Mouse (Mus musculus): ENCODE data around the gene Fam71e1. TPM values are rescaled to one million over a fixed set of nuclear protein-coding genes. Genes with fewer than 3 reads are reported as not detected.

Fam71e1 gene
- polyA plus RNA-seq, 1 experiment from 2014 or later: 22.4 TPM

DNA sequence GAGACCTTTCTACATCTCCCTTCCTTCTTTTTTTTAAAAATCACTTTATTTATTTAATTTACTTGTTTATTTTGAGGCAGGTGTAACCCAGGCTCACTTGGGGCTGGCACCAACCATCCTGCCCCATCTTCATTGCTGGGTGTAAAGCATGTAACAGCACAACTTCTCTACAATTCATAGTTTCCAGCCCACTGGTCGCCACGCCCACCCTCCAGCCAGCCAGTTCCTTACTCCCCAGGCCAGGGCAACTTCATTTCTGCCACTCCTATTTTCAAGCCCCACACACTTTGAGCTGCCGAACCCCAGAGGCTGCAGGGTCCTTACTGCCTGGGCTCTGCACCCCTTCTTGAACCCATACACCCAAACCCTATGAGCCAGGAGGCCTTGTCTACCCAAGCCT is 24.6 kb downstream of the Fam71e1 start:
- H3K36me3 ChIP-seq: no peaks in the 10 kb centered on the region
- no peak overlapping the region for H3K4me2 ChIP-seq
- H3K4me1 ChIP-seq: peaks cover 18% of the 10 kb centered on the region
- no peak overlapping the region for H3K4me3 ChIP-seq
- no peak for ATAC-seq (ENCODE audit: insufficient number of reproducible peaks, insufficient read depth, low FRiP score, low TSS enrichment, low read depth)
- peaks cover 59% of the 10 kb centered on the region for H3K27me3 ChIP-seq
- no peak overlapping the region for H3K9ac ChIP-seq
- 72% methylated on average over 3 of the region's 3 CpGs for WGBS
- H3K27ac ChIP-seq: no peak overlapping the region
- H3K9me3 ChIP-seq: no peaks in the 10 kb centered on the region

DNA sequence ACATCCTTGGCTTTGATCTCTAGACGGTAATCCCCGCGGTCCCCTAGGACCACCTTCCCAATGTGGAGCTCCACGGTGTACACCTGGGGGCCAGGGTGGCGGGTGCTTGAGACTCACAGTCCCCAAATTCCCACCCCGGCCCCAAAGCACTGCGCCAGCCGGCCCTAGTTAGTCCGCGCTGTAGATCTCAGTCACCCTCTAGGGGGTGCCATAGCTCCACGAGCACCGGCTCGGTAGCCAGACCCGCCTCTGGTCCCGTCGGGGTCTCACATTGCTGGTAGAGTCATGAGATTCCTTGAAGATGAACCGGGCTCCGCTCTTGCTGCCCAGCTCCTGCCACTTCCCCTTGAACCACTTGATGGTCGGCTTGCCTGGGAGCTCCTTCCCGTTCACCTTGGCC is 25.3 kb downstream of the Fam71e1 start:
- H3K4me1 ChIP-seq: peaks cover 18% of the 10 kb centered on the region
- WGBS: 3% methylated on average over 20 of the region's 20 CpGs
- no peak overlapping the region for H3K27ac ChIP-seq
- H3K36me3 ChIP-seq: no peaks in the 10 kb centered on the region
- no peak for ATAC-seq (ENCODE audit: insufficient number of reproducible peaks, insufficient read depth, low FRiP score, low TSS enrichment, low read depth)
- H3K27me3 ChIP-seq: peaks cover 64% of the 10 kb centered on the region
- H3K4me3 ChIP-seq: no peak overlapping the region
- H3K4me2 ChIP-seq: peak overlapping the region; percentile 49
- peak overlapping the region; percentile 44; the same call in 1 of the 2 replicates for H3K9ac ChIP-seq
- H3K9me3 ChIP-seq: no peaks in the 10 kb centered on the region

DNA sequence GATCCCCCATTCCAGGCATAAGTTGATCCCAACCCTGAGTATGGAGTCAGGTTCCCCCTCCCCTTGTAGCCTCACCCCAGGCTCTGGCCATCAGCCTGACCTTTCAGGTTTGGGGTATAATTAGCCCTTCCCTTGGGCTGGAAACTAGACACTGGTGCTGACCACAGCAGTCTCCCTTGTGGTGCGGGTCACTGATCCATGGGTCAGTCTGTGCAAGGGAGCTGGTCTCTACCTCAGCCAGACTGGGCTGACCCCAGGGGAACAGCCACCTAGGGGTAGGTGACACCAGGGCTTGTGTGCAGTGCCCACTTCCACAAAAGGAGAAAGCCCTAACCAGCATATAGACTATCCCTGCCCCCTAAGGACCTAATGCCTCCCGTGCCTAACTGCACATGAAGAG is 26.7 kb downstream of the Fam71e1 start:
- H3K4me3 ChIP-seq: no peak overlapping the region
- WGBS: 46% methylated on average over 2 of the region's 2 CpGs
- H3K9me3 ChIP-seq: no peaks in the 10 kb centered on the region
- no peak overlapping the region for H3K9ac ChIP-seq
- H3K27me3 ChIP-seq: peaks cover 70% of the 10 kb centered on the region
- no peak overlapping the region for H3K4me2 ChIP-seq
- H3K4me1 ChIP-seq: peaks cover 24% of the 10 kb centered on the region
- no peak overlapping the region for H3K27ac ChIP-seq
- ATAC-seq (ENCODE audit: insufficient number of reproducible peaks, insufficient read depth, low FRiP score, low TSS enrichment, low read depth): no peak
- no peaks in the 10 kb centered on the region for H3K36me3 ChIP-seq

DNA sequence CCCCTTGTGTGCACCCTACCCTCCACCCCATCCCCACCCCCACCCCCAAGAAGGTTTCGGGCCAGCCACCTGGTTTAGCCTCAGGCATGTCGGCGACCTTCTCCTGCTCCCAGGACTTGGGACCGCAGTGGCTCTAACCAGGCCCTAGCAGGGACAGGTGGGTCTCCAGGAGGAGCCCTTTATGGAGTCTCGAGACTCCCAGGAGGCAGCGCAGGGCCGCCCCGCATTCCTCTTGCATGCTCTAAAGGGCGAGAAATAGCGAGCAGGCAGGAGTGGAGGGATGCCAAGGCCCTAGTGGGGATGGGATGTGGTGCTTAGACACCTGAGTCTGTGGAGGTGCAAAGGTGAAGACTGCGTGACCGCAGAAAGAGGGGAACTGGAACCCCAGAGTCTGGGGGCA is 28.1 kb downstream of the Fam71e1 start, which contains the start of gene Mybpc2:
Gene Mybpc2 (minus strand): TSS at position 155 of the 400 bp plus-strand sequence.
- 26% methylated on average over 12 of the region's 12 CpGs for WGBS
- H3K9ac ChIP-seq: 0 out of 2 replicates have a peak within 1 kb of the TSS, but pooled peaks have one; percentile 52
- H3K4me2 ChIP-seq: peak within 1 kb of the TSS; percentile 24; the same call in 1 of the 2 replicates

DNA sequence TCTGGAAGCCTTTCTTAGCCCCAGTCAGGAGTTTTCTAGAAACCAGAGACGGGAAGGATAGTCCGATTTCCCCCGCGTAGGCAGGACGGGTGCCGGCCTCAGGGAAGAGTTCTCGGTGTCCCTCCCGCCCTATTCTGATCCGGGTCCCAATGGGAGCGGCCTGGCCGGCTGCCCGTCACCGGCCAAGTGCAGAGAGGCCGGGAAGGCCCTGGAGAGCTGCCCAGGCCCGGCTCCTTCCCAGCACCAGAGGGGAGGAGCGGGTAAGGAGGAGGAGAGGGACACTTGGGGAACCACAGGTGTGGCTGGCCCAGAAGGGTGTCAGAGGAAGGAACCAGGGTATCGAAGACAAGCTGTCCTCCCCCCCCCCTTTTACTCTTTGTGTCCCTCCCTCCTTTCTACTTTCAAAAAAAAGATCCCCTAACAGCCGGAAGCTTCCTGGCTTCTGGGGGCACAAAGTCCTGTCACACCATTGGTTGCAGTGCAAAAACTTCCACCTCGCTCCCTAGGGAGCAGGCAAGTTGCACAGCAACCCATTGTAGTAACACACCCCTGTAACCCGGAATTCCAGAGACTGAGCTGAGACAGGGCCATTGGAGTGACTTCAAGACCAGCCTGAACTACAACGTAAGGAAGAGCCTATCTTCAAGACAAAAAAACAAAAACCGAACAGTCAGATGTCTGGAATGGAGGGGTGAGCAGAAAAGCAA is 28.9 kb downstream of the Fam71e1 start:
- H3K27me3 ChIP-seq: peaks cover 89% of the 10 kb centered on the region
- 10% methylated on average over 21 of the region's 22 CpGs for WGBS
- peak overlapping the region; percentile 24; the same call in 1 of the 2 replicates for H3K4me2 ChIP-seq
- 0 out of 2 replicates have a peak overlapping the region, but pooled peaks have one; percentile 52 for H3K9ac ChIP-seq
- ATAC-seq (ENCODE audit: insufficient number of reproducible peaks, insufficient read depth, low FRiP score, low TSS enrichment, low read depth): no peak
- H3K9me3 ChIP-seq: no peaks in the 10 kb centered on the region
- H3K4me3 ChIP-seq: no peak overlapping the region
- H3K4me1 ChIP-seq: peaks cover 27% of the 10 kb centered on the region
- no peaks in the 10 kb centered on the region for H3K36me3 ChIP-seq
- no peak overlapping the region for H3K27ac ChIP-seq

More for the DNA sequence above, 28.1 kb downstream of the Fam71e1 start, which contains the start of gene Mybpc2:
- ATAC-seq (ENCODE audit: insufficient number of reproducible peaks, insufficient read depth, low FRiP score, low TSS enrichment, low read depth): no peak
- no peak within 1 kb of the TSS for H3K27ac ChIP-seq
- H3K27me3 ChIP-seq: peaks cover 84% of the 10 kb centered on the region
- H3K4me1 ChIP-seq: peaks cover 27% of the 10 kb centered on the region
- no peaks in the 10 kb centered on the region for H3K9me3 ChIP-seq
- H3K4me3 ChIP-seq: no peak within 1 kb of the TSS
- H3K36me3 ChIP-seq: no peaks in the 10 kb centered on the region

DNA sequence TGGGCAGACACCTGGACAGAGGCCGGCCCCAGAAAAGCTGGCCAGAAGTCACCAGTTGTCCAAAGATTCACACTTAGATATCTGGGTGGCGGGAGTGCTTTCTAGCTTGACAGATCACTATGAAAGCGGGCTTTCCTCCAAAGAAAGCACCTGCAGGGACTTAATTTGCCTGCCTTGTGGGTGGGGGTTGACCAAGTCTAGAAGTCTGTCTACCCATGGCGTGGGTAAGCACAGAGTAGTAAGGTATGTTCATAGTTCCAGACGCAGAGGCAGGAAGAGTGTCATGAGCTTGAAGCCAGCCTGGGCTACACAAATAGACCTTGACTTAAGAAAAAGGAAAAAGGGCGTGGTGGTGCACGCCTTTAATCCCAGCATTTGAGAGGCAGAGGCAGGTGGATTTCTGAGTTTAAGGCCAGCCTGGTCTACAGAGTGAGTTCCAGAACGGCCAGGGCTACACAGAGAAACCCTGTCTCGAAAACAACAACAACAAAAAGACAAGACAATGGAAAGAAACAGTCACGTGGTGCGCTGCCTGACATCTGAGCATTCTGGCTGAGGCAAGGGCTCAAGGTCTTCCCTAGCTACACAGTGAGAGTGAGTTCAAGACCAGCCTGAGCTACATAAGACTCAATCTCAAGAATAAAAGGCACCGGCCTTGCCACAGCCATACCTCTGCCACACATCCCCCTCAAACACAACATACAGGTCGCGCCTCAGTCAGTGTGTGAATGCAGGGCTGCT is 30.2 kb downstream of the Fam71e1 start:
- Histone ChIP-seq H3K27me3 (peaks cover 79% of the 10 kb centered on the region), H3K36me3 (no peaks in the 10 kb centered on the region), H3K4me2 (no peak overlapping the region), H3K4me1 (peaks cover 25% of the 10 kb centered on the region), H3K9ac (no peak overlapping the region), H3K9me3 (no peaks in the 10 kb centered on the region), H3K27ac (no peak overlapping the region), H3K4me3 (no peak overlapping the region)
- 87% methylated on average over 14 of the region's 14 CpGs for whole genome bisulfite sequencing
- ATAC-seq (ENCODE audit: insufficient number of reproducible peaks, insufficient read depth, low FRiP score, low TSS enrichment, low read depth): no peak

DNA sequence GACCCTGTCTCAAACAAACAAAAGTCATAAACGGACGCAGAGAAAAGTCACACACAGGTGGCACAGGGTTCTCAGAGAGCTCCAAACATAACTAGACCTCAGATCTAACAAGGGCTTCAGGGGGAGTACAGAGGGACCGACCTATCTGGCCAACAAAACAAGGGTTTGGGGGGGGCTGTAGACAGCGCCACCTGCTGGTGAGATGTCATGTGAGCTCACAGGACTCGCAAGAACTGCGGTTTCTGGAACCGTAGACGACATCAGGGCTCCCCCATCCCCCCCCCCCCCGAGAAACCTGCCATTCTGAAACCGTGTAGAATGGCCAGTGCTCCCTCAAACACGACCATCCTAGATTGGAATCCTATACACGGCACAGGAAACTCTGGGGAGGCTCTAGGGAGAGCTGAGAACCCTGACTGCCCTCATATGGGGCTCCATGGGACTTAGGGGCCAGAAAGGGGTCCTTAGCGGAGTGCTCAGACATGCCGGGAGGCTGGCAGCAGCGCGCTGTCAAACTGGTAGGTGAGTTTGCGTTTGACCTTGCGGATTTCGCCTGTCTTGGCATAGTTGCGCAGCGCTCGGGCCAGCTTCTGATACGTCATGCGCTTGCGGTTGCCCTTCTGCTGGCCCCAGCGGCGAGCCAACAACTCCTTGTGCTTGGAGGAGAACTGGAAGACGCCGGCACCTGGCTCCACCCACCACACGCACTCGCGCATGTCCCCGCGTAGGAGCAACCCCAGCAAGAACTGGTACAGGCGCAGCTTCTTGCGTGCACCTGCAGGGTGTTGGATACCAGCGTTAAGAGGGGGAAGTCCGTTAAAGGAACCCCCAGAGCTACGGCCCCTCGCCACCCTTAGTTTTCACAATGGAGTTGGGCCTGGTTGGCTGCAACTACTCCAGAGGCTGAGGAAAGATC is 31.4 kb downstream of the Fam71e1 start:
- Histone ChIP-seq H3K27ac (no peak overlapping the region; the same call in 1 of the 2 replicates), H3K4me1 (peaks cover 24% of the 10 kb centered on the region), H3K9me3 (no peaks in the 10 kb centered on the region), H3K9ac (peak overlapping the region; percentile 67), H3K27me3 (peaks cover 67% of the 10 kb centered on the region), H3K36me3 (peaks cover 6% of the 10 kb centered on the region; the same call in 1 of the 2 replicates), H3K4me2 (peak overlapping the region; percentile 84), H3K4me3 (peak overlapping the region; percentile 44)
- no peak for ATAC-seq (ENCODE audit: insufficient number of reproducible peaks, insufficient read depth, low FRiP score, low TSS enrichment, low read depth)
- WGBS: 6% methylated on average over 40 of the region's 40 CpGs

DNA sequence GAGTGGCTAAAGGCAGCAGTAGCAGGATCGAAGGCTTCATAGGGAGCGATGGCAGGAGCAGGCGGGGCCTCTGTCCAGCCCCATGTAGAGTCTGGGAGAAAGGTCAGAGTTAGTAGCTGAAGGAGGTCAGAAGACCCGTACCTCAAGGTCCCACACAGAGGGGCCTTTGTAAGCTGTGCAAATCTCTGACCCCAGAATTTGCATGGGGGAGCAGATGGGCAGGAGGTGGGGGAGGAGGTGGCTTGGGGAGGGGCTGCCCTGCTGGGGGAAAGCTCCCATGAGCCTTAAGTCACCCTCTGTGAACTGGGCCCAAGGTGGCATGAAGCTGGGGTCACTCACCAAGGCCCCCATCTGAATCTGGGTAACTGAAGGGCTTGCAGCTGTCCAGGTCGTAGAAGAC is 33.1 kb downstream of the Fam71e1 start:
- Histone ChIP-seq H3K4me3 (no peak overlapping the region), H3K9me3 (no peaks in the 10 kb centered on the region), H3K27me3 (peaks cover 50% of the 10 kb centered on the region), H3K36me3 (peaks cover 23% of the 10 kb centered on the region), H3K4me2 (no peak overlapping the region), H3K9ac (no peak overlapping the region), H3K27ac (no peak overlapping the region), H3K4me1 (peaks cover 20% of the 10 kb centered on the region)
- 53% methylated on average over 5 of the region's 5 CpGs for WGBS
- ATAC-seq (ENCODE audit: insufficient number of reproducible peaks, insufficient read depth, low FRiP score, low TSS enrichment, low read depth): no peak

DNA sequence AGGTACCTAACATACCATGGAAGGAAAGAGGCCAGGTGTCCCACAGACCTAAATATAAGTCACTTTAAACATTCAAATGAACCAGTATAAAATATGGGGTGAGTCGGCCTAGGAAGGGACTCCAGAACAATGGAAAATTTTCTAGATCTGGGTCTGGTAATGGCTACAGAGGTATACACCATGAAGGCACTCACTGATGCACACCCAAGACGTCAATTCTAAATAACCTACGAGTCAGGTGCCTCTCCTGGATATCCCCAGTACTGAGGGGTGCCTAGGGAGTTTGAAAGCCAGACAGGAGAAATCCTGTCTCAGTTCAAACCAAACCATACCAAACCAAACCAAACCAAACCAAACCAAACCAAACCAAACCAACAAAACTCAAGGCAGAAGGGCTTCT is 34.1 kb downstream of the Fam71e1 start:
- no peak for ATAC-seq (ENCODE audit: insufficient number of reproducible peaks, insufficient read depth, low FRiP score, low TSS enrichment, low read depth)
- peaks cover 33% of the 10 kb centered on the region for H3K36me3 ChIP-seq
- H3K27me3 ChIP-seq: peaks cover 40% of the 10 kb centered on the region
- no peaks in the 10 kb centered on the region for H3K9me3 ChIP-seq
- no peak overlapping the region for H3K9ac ChIP-seq
- WGBS: 78% methylated on average over 3 of the region's 3 CpGs
- H3K27ac ChIP-seq: no peak overlapping the region
- H3K4me3 ChIP-seq: no peak overlapping the region
- H3K4me1 ChIP-seq: peaks cover 10% of the 10 kb centered on the region
- no peak overlapping the region for H3K4me2 ChIP-seq

DNA sequence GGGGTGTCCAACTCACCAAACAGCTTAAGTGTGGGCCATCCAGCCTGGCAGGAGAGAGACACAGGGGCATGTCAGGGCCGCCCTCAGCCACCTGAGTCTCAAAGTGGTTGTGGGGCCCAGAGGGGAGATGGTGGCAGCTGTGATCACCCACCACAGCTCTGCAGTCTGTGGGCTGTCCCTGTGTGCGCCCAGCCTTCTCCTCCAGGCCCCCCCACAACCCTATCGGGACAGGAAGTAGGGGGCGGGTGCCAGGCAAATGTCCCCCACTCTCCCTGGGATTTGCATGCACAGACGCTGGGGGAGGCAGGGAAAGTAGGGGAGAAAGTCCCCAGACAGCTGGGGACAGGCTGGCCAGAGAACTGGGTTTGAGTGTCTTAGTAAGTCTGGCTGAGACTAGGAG is 34.8 kb downstream of the Fam71e1 start:
- 56% methylated on average over 5 of the region's 5 CpGs for WGBS
- Histone ChIP-seq H3K4me3 (no peak overlapping the region), H3K9ac (0 out of 2 replicates have a peak overlapping the region, but pooled peaks have one; percentile 11), H3K27ac (no peak overlapping the region), H3K9me3 (no peaks in the 10 kb centered on the region), H3K4me2 (no peak overlapping the region), H3K4me1 (peaks cover 9% of the 10 kb centered on the region), H3K27me3 (peaks cover 33% of the 10 kb centered on the region), H3K36me3 (peaks cover 40% of the 10 kb centered on the region)
- no peak for ATAC-seq (ENCODE audit: insufficient number of reproducible peaks, insufficient read depth, low FRiP score, low TSS enrichment, low read depth)

All from embryonic facial prominence, embryonic 13.5 days (tissue).